Mouse (Mus musculus) lung, postnatal 0 days (tissue): ENCODE measurements around the gene Pim1.
A peak's percentile ranks its signal among the peaks of the same experiment; 100 is the strongest.

ENCODE experiments used
- CTCF ChIP-seq: IDR thresholded peaks from 2 replicates; pipeline ENCODE4 v1.5.1; 2016; ENCODE audit warnings: antibody characterized with exemption, mild to moderate bottlenecking
- EP300 ChIP-seq: IDR thresholded peaks from 2 replicates; pipeline ENCODE4 v1.6.1; 2016; ENCODE audit warnings: antibody characterized with exemption, mild to moderate bottlenecking, control low read depth

GRCm38 (mm10) chr17:29450899-29451840, 39.4 kb upstream of the Pim1 start:
- TF ChIP-seq CTCF (peak; percentile 61), EP300 (peak; percentile 56)
